Mouse (Mus musculus): ENCODE results near the gene Os9. TPM values are rescaled to one million over a fixed set of nuclear protein-coding genes. Genes with fewer than 3 reads are reported as not detected.
A peak's percentile ranks its signal among the peaks of the same experiment; 100 is the strongest.
"Not testable (repeated sequence)": the region's sequence is repeated elsewhere in the genome, so short reads cannot be mapped to it uniquely, and the experiment has no call there.

The Os9 gene
- total RNA-seq (2022): 10 to 100 TPM in 2 of 4 experiments, 1 to 10 TPM in 2; 7.4 to 13.9 (median 10.8) TPM

GRCm38 (mm10) chr10:127121066-127121477 lies at the start of gene Os9:
Gene Os9, minus strand, starts transcription at chr10:127121131.
- peak; percentile 95 to 96 for DNase-seq (ENCODE audit: low spot score in 2 of 2)

GRCm38 (mm10) chr10:127170002-127170401 lies 49.1 kb upstream of the Os9 start:
- DNase-seq (ENCODE audit: low spot score in 2 of 2): no peak

GRCm38 (mm10) chr10:127167614-127168192 lies 46.8 kb upstream of the Os9 start:
- DNase-seq (ENCODE audit: low spot score in 2 of 2): no peak

- no peak for DNase-seq (ENCODE audit: low spot score in 2 of 2)
These were observed 46.1 kb upstream of the Os9 start for GRCm38 (mm10) chr10:127166771-127167613.

DNA sequence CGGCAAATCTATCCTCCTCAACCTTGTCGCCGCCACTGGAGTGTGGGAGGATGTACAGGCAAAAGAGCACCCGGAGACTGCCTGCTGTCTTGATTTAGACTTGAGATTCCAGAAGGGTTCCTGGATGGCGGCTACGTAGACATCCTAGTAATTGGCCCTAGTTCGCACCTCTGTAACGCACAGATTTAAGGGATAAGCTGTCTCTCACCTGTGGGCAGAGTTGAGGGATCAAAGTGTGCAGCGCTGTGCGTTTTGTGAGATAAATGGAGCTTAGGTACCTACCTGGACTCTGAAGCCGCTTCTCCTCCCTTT lies 45.4 kb upstream of the Os9 start:
- DNase-seq (ENCODE audit: low spot score in 2 of 2): no peak

DNA sequence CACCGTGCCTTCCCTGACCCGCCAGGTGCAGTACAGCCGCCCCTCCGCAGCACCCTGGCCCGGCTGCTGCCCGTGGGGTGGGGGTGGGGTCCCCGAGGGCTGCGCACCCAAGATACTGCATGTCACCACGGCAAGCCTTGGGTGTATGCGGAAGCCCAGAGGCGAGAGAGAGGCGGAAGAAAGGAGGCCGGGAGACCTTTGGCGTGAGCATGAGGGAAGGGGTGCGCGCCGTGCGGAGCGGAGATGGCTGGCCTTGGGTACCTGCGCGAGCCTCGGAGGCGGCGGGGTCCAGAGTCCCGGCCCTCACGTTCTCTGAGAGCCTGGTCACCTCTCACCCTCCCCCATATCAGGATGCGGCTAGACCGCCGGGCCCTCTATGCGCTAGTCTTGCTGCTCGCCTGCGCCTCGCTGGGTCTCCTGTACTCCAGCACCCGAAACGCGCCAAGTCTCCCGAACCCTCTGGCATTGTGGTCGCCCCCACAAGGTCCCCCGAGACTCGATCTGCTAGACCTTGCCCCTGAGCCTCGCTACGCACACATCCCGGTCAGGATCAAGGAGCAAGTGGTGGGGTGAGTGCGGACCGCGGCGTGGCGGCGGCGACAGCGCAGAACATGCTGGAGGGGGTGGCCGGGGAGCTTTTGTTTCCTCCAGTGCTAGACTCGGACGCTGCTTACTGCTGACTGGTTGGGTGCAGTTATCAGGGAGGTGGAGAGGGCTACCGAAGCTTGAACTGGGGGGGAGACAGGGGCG lies 44.9 kb upstream of the Os9 start:
- DNase-seq (ENCODE audit: low spot score in 2 of 2): no peak

DNA sequence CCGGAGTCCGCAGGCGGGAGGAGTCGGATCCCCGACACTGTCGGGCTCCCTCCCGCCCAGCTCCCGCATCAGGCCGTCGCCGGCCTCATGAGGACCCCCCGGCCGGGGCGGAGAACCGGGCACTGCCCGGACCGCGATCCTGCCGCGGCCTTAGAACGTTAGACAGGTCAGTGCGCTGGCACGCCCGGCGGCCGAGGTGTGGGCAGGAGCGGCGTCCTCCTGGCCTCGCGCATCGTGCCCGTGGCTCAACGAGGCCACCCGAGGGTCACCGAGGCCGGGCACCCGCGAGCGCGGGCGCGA lies 44.4 kb upstream of the Os9 start:
- no peak for DNase-seq (ENCODE audit: low spot score in 2 of 2)

GRCm38 (mm10) chr10:127164631-127165353 lies 43.9 kb upstream of the Os9 start, which contains the start of gene B4galnt1:
Gene B4galnt1, plus strand, starts transcription at chr10:127165225.
- DNase-seq (ENCODE audit: low spot score in 2 of 2): peak in 1 of 2 experiments; percentile 40

GRCm38 (mm10) chr10:127164190-127164589 lies 43.3 kb upstream of the Os9 start:
- no peak for DNase-seq (ENCODE audit: low spot score in 2 of 2)

DNA sequence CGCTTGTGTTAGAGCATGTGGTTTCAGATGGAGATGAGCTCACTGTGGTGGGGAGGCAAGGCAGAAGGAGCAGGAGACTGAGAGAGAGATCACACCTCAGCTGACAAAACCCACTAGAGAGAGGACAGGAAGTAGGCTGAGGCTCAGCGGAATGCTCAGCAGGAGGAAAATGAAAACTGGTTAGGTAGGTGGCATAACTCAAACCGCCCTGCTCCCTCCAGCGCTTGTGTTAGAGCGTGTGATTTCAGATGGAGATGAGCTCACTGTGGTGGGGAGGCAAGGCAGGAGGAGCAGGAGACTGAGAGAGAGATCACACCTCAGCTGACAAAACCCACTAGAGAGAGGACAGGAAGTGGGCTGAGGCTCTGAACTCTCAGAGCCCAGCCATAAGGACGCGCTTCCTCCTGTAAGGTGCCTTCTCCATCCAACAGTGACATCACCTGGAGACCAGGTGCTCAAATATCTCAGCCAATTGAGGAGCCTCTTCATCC lies 41.9 kb upstream of the Os9 start:
- DNase-seq (ENCODE audit: low spot score in 2 of 2): not testable (repeated sequence)

- no peak for DNase-seq (ENCODE audit: low spot score in 2 of 2)
These were observed 39.8 kb upstream of the Os9 start for GRCm38 (mm10) chr10:127160728-127161127.

DNA sequence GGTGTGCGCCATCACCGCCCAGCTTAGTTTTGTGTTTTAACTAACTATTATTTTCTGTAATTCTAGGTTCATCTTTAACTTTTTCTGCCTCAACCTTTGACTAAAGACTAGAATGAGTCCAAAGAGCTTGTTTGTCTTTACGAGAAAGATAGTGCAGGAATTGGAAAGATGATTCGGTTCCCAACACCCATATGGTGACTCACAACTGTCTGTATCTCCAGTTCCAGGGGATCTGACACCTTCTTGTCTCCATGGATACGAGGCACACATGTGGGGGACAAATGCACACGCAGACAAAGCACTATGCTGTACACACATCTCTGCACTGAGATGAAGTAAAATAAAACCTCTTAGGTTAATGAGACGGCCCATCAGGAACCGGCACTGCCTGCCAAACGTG lies 39.1 kb upstream of the Os9 start:
- no peak for DNase-seq (ENCODE audit: low spot score in 2 of 2)

GRCm38 (mm10) chr10:127158471-127158870 lies 37.5 kb upstream of the Os9 start:
- DNase-seq (ENCODE audit: low spot score in 2 of 2): no peak

GRCm38 (mm10) chr10:127156511-127156910 lies 35.6 kb upstream of the Os9 start:
- DNase-seq (ENCODE audit: low spot score in 2 of 2): no peak

DNA sequence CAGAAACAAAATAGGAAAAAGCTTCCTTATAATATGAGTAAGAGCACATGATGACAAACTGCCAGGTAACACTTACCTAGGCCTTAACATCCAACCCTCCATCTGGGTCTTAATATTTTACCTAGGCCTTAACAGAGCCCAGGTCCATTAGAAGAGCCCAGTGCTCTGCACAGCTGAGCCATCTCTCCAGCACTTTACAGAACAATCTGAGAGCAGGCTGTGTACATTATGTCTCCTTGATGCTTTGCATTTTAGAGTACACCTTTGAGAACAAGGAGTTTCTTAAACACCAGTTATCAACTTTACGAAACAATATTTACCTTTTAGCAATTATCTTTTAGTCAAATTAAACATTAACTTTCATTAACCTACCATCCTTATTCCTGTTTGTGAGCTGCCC lies 35.2 kb upstream of the Os9 start:
- no peak for DNase-seq (ENCODE audit: low spot score in 2 of 2)

DNA sequence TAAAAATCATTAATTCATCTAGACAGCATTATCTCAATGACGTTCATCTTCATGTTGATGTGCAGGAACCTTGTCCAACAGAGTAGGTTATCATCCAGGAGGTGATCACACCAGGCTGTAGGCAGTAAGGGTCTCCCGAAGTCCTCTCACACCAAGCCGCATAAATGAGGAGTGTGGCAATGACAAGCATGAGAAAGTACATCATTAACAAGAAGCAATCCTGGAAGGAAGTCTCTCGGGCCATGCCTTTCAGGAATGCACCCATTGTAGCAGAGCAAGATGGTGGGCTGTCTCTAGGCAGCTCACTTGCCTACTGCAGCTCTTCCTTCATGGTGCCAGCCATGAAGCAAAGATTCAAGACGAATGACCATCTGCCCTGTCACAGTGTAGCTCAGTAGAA lies 33.7 kb upstream of the Os9 start:
- no peak for DNase-seq (ENCODE audit: low spot score in 2 of 2)

DNA sequence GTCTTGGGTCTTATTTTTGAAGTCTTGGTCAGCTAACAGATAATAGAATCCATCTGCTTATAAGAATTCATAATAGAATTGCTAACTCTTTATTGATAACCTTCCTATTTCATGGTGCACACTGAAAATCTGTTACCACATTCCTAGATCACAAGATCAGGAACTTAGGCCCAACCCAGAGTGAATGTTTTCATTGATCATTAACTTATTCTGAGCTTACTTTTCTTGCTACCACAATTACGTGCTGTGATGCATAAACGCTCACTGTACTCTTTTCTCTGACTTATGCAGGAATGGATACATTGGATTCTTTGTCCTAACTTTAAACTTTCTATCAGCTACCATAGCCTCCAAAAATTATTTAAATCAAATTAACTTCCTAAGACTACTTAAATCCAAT lies 33.3 kb upstream of the Os9 start:
- no peak for DNase-seq (ENCODE audit: low spot score in 2 of 2)

- no peak for DNase-seq (ENCODE audit: low spot score in 2 of 2)
These were observed 32.4 kb upstream of the Os9 start for GRCm38 (mm10) chr10:127153323-127153722.

- not testable (repeated sequence) for DNase-seq (ENCODE audit: low spot score in 2 of 2)
These were observed 31.6 kb upstream of the Os9 start for GRCm38 (mm10) chr10:127152556-127152955.

DNA sequence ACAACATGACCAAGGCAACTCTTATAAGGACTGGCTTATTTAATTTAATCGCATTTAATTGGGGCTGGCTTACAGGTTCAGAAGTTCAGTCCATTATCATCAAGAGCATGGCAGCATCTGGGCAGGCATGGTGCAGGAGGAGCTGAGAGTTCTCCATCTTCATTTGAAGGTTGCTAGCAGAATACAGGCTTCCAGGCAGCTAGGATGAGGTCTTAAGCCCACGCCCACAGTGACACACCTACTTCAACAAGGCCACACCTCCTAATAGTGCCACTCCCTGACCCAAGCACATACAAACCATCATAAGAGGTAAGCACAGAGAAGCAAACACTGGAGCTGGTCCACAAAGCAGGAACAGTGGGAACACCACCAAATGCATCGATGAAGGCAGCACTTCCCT lies 30.3 kb upstream of the Os9 start:
- DNase-seq (ENCODE audit: low spot score in 2 of 2): not testable (repeated sequence)

GRCm38 (mm10) chr10:127150471-127150872 lies 29.5 kb upstream of the Os9 start:
- DNase-seq (ENCODE audit: low spot score in 2 of 2): no peak

GRCm38 (mm10) chr10:127147135-127147534 lies 26.2 kb upstream of the Os9 start:
- no peak for DNase-seq (ENCODE audit: low spot score in 2 of 2)
